Mouse (Mus musculus): ENCODE measurements around the gene Nmt2. TPM values are rescaled to one million over a fixed set of nuclear protein-coding genes. Genes with fewer than 3 reads are reported as not detected.

Gene Nmt2
- polyA plus RNA-seq, 1 experiment from 2014 or later = 20.0 TPM

- WGBS = 89% methylated on average over 8 of the region's 8 CpGs
- TF ChIP-seq CTCF (IDR thresholded peaks at IDR 0.05; ENCODE audit: low read depth) = no peak
- no peaks in the 10 kb centered on the region for H3K36me3 ChIP-seq (ENCODE audit: control insufficient read depth, insufficient read depth)
These were observed 71.8 kb downstream of the Nmt2 start for GRCm38 (mm10) chr2:3355793-3356192.

DNA sequence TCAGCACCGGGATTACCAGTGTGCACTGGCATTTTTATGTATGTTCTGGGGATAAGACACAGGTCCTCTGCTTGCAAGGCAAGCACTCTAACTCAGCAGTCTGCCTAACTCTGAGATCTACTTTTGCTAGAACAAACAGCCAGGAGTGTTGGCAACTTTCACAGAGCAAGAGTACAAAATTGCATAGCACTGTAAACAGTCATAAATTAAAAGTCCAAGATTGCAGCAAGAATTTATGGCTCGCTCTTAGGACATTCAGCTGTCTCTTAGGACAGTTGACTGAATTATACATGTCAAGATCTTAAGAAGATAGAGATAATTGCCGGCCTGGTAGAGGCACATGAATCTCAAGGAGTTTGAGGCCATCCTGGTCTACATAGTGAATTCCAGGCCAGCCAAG lies 72.3 kb downstream of the Nmt2 start:
- no peak overlapping the region for H3K4me2 ChIP-seq (replicated peaks; ENCODE audit: low read depth)
- H3K36me3 ChIP-seq (ENCODE audit: control insufficient read depth, insufficient read depth) = no peaks in the 10 kb centered on the region
- no peak overlapping the region for H3K27ac ChIP-seq (ENCODE audit: low read depth, low read length)
- H3K27me3 ChIP-seq (replicated peaks; ENCODE audit: control insufficient read depth, insufficient read depth, low read length) = no peaks in the 10 kb centered on the region; the same call in 1 of the 2 replicates
- peak; percentile 19; the same call in 1 of the 2 replicates for ATAC-seq
- TF ChIP-seq CTCF (IDR thresholded peaks at IDR 0.05; ENCODE audit: low read depth) = no peak
- 0 out of 2 replicates have a peak, but pooled peaks cover 5% of the 10 kb centered on the region for H3K9me3 ChIP-seq (ENCODE audit: control insufficient read depth)
- 23% methylated on average over 3 of the region's 3 CpGs for WGBS
- H3K4me1 ChIP-seq (replicated peaks; ENCODE audit: control insufficient read depth, insufficient read depth, low read length) = 0 out of 2 replicates have a peak, but pooled peaks cover 3% of the 10 kb centered on the region
- no peak overlapping the region for H3K9ac ChIP-seq (ENCODE audit: low read depth, low read length)
- no peak overlapping the region for H3K4me3 ChIP-seq (ENCODE audit: low read depth, low read length)

More at GRCm38 (mm10) chr2:3355793-3356192, 71.8 kb downstream of the Nmt2 start:
- H3K4me2 ChIP-seq (replicated peaks; ENCODE audit: low read depth) = no peak overlapping the region
- H3K9me3 ChIP-seq (ENCODE audit: control insufficient read depth) = 0 out of 2 replicates have a peak, but pooled peaks cover 5% of the 10 kb centered on the region
- no peak overlapping the region for H3K9ac ChIP-seq (ENCODE audit: low read depth, low read length)
- H3K4me1 ChIP-seq (replicated peaks; ENCODE audit: control insufficient read depth, insufficient read depth, low read length) = 0 out of 2 replicates have a peak, but pooled peaks cover 3% of the 10 kb centered on the region
- ATAC-seq = no peak
- H3K27me3 ChIP-seq (replicated peaks; ENCODE audit: control insufficient read depth, insufficient read depth, low read length) = no peaks in the 10 kb centered on the region; the same call in 1 of the 2 replicates
- H3K4me3 ChIP-seq (ENCODE audit: low read depth, low read length) = no peak overlapping the region
- no peak overlapping the region for H3K27ac ChIP-seq (ENCODE audit: low read depth, low read length)

GRCm38 (mm10) chr2:3357887-3358286 lies 73.9 kb downstream of the Nmt2 start:
- H3K36me3 ChIP-seq (ENCODE audit: control insufficient read depth, insufficient read depth) = no peaks in the 10 kb centered on the region
- ATAC-seq = no peak
- H3K9me3 ChIP-seq (ENCODE audit: control insufficient read depth) = no peaks in the 10 kb centered on the region
- H3K4me2 ChIP-seq (replicated peaks; ENCODE audit: low read depth) = no peak overlapping the region
- no peak overlapping the region for H3K4me3 ChIP-seq (ENCODE audit: low read depth, low read length)
- WGBS = 72% methylated on average over 3 of the region's 3 CpGs
- H3K27ac ChIP-seq (ENCODE audit: low read depth, low read length) = no peak overlapping the region
- no peak for TF ChIP-seq CTCF (IDR thresholded peaks at IDR 0.05; ENCODE audit: low read depth)
- 0 out of 2 replicates have a peak, but pooled peaks cover 3% of the 10 kb centered on the region for H3K4me1 ChIP-seq (replicated peaks; ENCODE audit: control insufficient read depth, insufficient read depth, low read length)
- no peaks in the 10 kb centered on the region; the same call in 1 of the 2 replicates for H3K27me3 ChIP-seq (replicated peaks; ENCODE audit: control insufficient read depth, insufficient read depth, low read length)
- H3K9ac ChIP-seq (ENCODE audit: low read depth, low read length) = no peak overlapping the region

DNA sequence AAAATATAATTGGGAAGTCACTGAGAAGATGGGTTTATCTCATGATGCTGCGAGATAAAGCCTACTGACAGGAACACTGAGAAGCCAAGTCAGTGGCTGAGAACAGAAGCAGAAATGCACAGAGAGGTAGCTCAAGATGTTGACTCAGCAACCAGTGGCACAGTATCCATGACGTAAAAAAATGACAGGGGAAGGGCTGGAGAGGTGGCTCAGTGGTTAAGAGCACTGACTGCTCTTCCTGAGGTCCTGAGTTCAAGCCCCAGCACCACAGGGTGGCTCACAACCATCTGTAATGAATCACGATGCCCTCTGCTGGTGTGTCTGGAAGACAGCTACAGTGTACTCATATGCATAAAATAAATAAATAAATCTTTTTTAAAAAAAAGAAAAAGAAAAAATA lies 77.1 kb downstream of the Nmt2 start:
- no peak for ATAC-seq
- H3K36me3 ChIP-seq (ENCODE audit: control insufficient read depth, insufficient read depth) = no peaks in the 10 kb centered on the region
- WGBS = 83% methylated on average over 3 of the region's 3 CpGs
- H3K4me2 ChIP-seq (replicated peaks; ENCODE audit: low read depth) = no peak overlapping the region
- H3K4me3 ChIP-seq (ENCODE audit: low read depth, low read length) = no peak overlapping the region
- H3K9ac ChIP-seq (ENCODE audit: low read depth, low read length) = no peak overlapping the region
- H3K9me3 ChIP-seq (ENCODE audit: control insufficient read depth) = no peaks in the 10 kb centered on the region
- H3K27me3 ChIP-seq (replicated peaks; ENCODE audit: control insufficient read depth, insufficient read depth, low read length) = no peaks in the 10 kb centered on the region; the same call in 1 of the 2 replicates
- 0 out of 2 replicates have a peak, but pooled peaks cover 1% of the 10 kb centered on the region for H3K4me1 ChIP-seq (replicated peaks; ENCODE audit: control insufficient read depth, insufficient read depth, low read length)
- no peak for TF ChIP-seq CTCF (IDR thresholded peaks at IDR 0.05; ENCODE audit: low read depth)
- H3K27ac ChIP-seq (ENCODE audit: low read depth, low read length) = no peak overlapping the region

DNA sequence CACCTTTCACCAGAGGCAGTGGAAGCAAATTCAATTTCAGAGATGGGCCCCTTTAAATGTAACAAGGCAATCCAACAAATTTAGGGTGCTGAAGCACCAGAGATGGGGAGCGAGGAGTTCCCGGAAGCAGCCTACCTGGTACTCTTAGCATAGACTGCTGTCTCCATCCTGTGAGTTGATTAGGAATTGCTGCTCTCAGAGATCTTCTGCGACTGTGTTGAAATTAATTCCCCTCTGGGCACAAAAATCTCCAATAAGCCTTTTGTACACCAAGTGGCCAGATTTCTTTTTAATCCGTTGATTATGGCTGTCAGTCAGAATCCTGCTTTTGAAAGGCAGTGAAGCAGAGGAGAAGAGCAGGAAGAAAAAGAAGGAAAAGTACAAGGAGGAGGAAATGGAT lies 81.1 kb downstream of the Nmt2 start:
- Histone ChIP-seq H3K36me3 (ENCODE audit: control insufficient read depth, insufficient read depth) (no peaks in the 10 kb centered on the region), H3K9ac (ENCODE audit: low read depth, low read length) (no peak overlapping the region), H3K4me1 (replicated peaks; ENCODE audit: control insufficient read depth, insufficient read depth, low read length) (no peaks in the 10 kb centered on the region), H3K9me3 (ENCODE audit: control insufficient read depth) (no peaks in the 10 kb centered on the region), H3K4me3 (ENCODE audit: low read depth, low read length) (no peak overlapping the region), H3K27ac (ENCODE audit: low read depth, low read length) (no peak overlapping the region), H3K4me2 (replicated peaks; ENCODE audit: low read depth) (no peak overlapping the region), H3K27me3 (replicated peaks; ENCODE audit: control insufficient read depth, insufficient read depth, low read length) (no peaks in the 10 kb centered on the region)
- no peak for ATAC-seq
- 56% methylated on average over 4 of the region's 4 CpGs for WGBS
- no peak for TF ChIP-seq CTCF (IDR thresholded peaks at IDR 0.05; ENCODE audit: low read depth)

Other genes starting within 250 kb of the Nmt2 start
- 8.4 and 8.6 TPM in 2 replicates for gene Fam171a1, start 170.0 kb upstream of the Nmt2 start, polyA plus RNA-seq (2015; fragmentation: Nextera tagmentation; extraction: Ambion mirVana)
- gene Rpp38, start 48.4 kb downstream of the Nmt2 start, polyA plus RNA-seq (2015; fragmentation: Nextera tagmentation; extraction: Ambion mirVana) = 15.4 and 15.6 TPM in 2 replicates
- gene Acbd7, start 52.0 kb downstream of the Nmt2 start, polyA plus RNA-seq (2015; fragmentation: Nextera tagmentation; extraction: Ambion mirVana) = 0.40 and 0.63 TPM in 2 replicates
- 2.9 and 3.1 TPM in 2 replicates for gene Olah, start 113.0 kb downstream of the Nmt2 start, polyA plus RNA-seq (2015; fragmentation: Nextera tagmentation; extraction: Ambion mirVana)
- gene Meig1, start 138.4 kb downstream of the Nmt2 start, polyA plus RNA-seq (2015; fragmentation: Nextera tagmentation; extraction: Ambion mirVana) = 0.43 TPM in 1 of 2 replicates, not detected in the other
- gene Dclre1c, start 139.9 kb downstream of the Nmt2 start, polyA plus RNA-seq (2015; fragmentation: Nextera tagmentation; extraction: Ambion mirVana) = 3.5 and 3.9 TPM in 2 replicates
- gene Suv39h2, start 190.8 kb downstream of the Nmt2 start, polyA plus RNA-seq (2015; fragmentation: Nextera tagmentation; extraction: Ambion mirVana) = 2.8 and 3.1 TPM in 2 replicates
- gene Gm45902, start 228.6 kb downstream of the Nmt2 start, polyA plus RNA-seq (2015; fragmentation: Nextera tagmentation; extraction: Ambion mirVana) = 0.85 and 0.97 TPM in 2 replicates
- 39.9 and 41.7 TPM in 2 replicates for gene Hspa14, start 228.6 kb downstream of the Nmt2 start, polyA plus RNA-seq (2015; fragmentation: Nextera tagmentation; extraction: Ambion mirVana)
- gene Cdnf, start 228.8 kb downstream of the Nmt2 start, polyA plus RNA-seq (2015; fragmentation: Nextera tagmentation; extraction: Ambion mirVana) = 0.16 and 0.22 TPM in 2 replicates

Data from intestine, postnatal 0 days (tissue).